Mouse (Mus musculus): Measurements from ENCODE around the gene Prickle1. TPM values are rescaled to one million over a fixed set of nuclear protein-coding genes. Genes with fewer than 3 reads are reported as not detected.

Gene Prickle1
- polyA plus RNA-seq, 1 experiment from 2014 or later: 18.1 TPM

DNA sequence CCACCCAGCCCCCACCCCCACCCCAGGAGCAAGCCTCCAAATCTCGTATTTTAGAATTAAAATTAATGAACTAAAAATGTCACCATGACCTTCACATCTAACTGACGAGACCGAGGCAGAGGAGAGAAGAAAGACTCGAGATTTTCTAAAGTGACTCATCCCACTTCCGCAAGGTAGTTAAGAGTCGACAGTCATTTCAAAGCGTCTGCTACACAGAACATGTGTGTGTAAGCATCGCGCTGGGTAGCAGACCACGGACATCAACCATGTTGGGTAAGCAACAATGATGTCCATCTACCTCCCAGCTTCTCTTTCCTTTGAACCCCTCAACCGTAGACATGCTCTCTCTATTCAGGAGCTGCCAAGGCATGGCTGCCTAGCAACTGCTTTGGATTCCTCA, 12.6 kb downstream of the Prickle1 start:
- Histone ChIP-seq H3K27ac (ENCODE audit: low read length) (no peak overlapping the region), H3K4me3 (ENCODE audit: low read length) (no peak overlapping the region), H3K4me1 (ENCODE audit: control insufficient read depth, insufficient read depth, low read length) (0 out of 2 replicates have a peak, but pooled peaks cover 2% of the 10 kb centered on the region), H3K27me3 (replicated peaks; ENCODE audit: control insufficient read depth, insufficient read depth, low read length) (no peaks in the 10 kb centered on the region), H3K9ac (ENCODE audit: low read depth, low read length) (no peak overlapping the region), H3K9me3 (ENCODE audit: control insufficient read depth, low read length) (no peaks in the 10 kb centered on the region), H3K4me2 (ENCODE audit: low read depth, low read length) (no peak overlapping the region), H3K36me3 (ENCODE audit: control insufficient read depth, insufficient read depth, low read length) (0 out of 2 replicates have a peak, but pooled peaks cover under 1% of the 10 kb centered on the region)
- 92% methylated on average over 11 of the region's 11 CpGs for WGBS
- ATAC-seq: no peak

DNA sequence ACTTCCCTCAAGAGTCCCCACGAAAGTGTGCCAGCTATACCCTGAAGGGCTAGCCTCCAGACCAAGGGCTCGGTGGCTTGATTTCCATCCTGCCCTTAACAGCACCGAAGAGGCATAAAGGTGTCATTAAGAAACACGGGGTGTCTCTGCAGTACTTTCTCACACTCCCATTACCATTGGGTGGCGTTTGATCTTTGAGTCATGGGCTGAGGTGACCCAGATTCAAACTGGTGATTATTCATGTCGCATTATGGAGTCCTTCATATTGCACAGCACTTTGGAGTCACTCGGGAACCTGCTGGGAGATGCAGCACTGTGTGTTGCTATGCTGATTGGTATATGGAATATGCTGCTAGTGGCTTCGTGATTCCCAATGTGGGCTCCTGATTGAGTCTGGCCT, 14.0 kb downstream of the Prickle1 start:
- Histone ChIP-seq H3K9me3 (ENCODE audit: control insufficient read depth, low read length) (no peaks in the 10 kb centered on the region), H3K27me3 (replicated peaks; ENCODE audit: control insufficient read depth, insufficient read depth, low read length) (no peaks in the 10 kb centered on the region), H3K4me2 (ENCODE audit: low read depth, low read length) (no peak overlapping the region), H3K9ac (ENCODE audit: low read depth, low read length) (no peak overlapping the region), H3K4me3 (ENCODE audit: low read length) (no peak overlapping the region), H3K4me1 (ENCODE audit: control insufficient read depth, insufficient read depth, low read length) (0 out of 2 replicates have a peak, but pooled peaks cover 2% of the 10 kb centered on the region), H3K36me3 (ENCODE audit: control insufficient read depth, insufficient read depth, low read length) (0 out of 2 replicates have a peak, but pooled peaks cover 2% of the 10 kb centered on the region), H3K27ac (ENCODE audit: low read length) (no peak overlapping the region)
- WGBS: 87% methylated on average over 8 of the region's 8 CpGs
- no peak for ATAC-seq

DNA sequence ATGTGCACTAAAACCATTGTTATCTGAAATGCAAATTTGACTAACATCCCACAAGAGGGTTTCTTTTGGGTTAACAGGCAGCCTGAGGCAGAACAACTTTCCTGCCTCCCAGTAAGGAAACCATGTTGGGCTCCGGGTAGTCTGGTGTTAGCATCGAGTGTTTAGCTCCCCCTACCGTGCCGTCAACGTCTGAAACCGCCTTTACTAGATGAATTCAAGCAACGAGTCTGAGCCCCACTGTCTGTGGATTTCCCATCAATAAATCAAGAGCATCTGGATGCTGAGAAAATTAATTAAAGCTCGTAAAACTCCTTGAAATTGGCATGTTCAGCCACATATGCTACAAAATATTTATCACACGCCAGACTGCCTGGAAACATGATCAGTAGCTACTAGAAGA, 15.8 kb downstream of the Prickle1 start:
- Histone ChIP-seq H3K36me3 (ENCODE audit: control insufficient read depth, insufficient read depth, low read length) (0 out of 2 replicates have a peak, but pooled peaks cover 2% of the 10 kb centered on the region), H3K9ac (ENCODE audit: low read depth, low read length) (no peak overlapping the region), H3K4me2 (ENCODE audit: low read depth, low read length) (no peak overlapping the region), H3K4me1 (ENCODE audit: control insufficient read depth, insufficient read depth, low read length) (peaks cover 9% of the 10 kb centered on the region), H3K27me3 (replicated peaks; ENCODE audit: control insufficient read depth, insufficient read depth, low read length) (no peaks in the 10 kb centered on the region), H3K27ac (ENCODE audit: low read length) (no peak overlapping the region), H3K4me3 (ENCODE audit: low read length) (no peak overlapping the region), H3K9me3 (ENCODE audit: control insufficient read depth, low read length) (no peaks in the 10 kb centered on the region)
- no peak for ATAC-seq
- WGBS: 51% methylated on average over 9 of the region's 9 CpGs

DNA sequence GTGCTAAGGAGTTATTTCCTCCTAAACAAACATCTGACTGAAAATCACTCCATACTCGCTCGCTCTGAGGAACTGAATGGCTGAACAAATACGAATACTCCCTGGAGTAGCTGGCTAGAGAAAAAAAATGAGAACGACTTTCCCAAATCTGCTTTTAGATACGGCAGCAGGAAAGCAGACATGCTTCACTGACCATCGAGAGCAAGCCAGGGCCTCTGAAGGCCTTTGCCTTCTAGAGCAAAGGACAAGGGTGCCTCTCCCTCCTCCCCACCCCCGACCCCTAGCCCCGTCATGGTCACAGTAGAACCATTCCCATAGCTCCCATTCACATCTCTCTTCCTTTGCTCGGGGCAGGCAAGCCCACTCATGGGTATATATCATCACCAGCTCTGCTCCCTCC, 16.6 kb downstream of the Prickle1 start:
- no peak for ATAC-seq
- 88% methylated on average over 9 of the region's 9 CpGs for WGBS

DNA sequence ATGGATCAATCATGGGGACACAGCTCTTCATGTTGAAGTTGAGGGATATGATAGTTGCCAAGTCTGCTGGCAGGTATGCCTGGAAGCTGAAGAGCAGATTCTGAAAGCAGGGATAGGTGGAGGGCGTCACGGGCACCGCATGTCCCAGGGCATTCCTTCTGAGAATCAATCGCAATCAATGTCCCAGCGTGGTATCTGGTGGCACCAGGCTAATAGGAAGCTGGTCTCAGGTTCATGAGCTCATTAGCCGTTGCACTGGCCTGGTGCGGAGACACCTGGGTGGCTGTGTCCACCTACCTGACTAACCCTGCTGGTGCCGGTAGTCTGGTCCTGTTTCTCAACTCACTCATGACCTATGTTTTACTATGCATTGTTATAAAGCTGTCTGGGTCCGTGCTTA, 19.3 kb downstream of the Prickle1 start:
- no peak overlapping the region for H3K9ac ChIP-seq (ENCODE audit: low read depth, low read length)
- H3K27ac ChIP-seq (ENCODE audit: low read length): no peak overlapping the region
- 78% methylated on average over 9 of the region's 9 CpGs for WGBS
- H3K9me3 ChIP-seq (ENCODE audit: control insufficient read depth, low read length): no peaks in the 10 kb centered on the region
- peaks cover 6% of the 10 kb centered on the region for H3K4me1 ChIP-seq (ENCODE audit: control insufficient read depth, insufficient read depth, low read length)
- no peak overlapping the region for H3K4me2 ChIP-seq (ENCODE audit: low read depth, low read length)
- H3K27me3 ChIP-seq (replicated peaks; ENCODE audit: control insufficient read depth, insufficient read depth, low read length): no peaks in the 10 kb centered on the region
- H3K4me3 ChIP-seq (ENCODE audit: low read length): no peak overlapping the region
- H3K36me3 ChIP-seq (ENCODE audit: control insufficient read depth, insufficient read depth, low read length): 0 out of 2 replicates have a peak, but pooled peaks cover 2% of the 10 kb centered on the region
- peak; percentile 24; the same call in 1 of the 2 replicates for ATAC-seq

More for the DNA sequence above, 16.6 kb downstream of the Prickle1 start:
- no peak overlapping the region for H3K4me3 ChIP-seq (ENCODE audit: low read length)
- no peaks in the 10 kb centered on the region for H3K9me3 ChIP-seq (ENCODE audit: control insufficient read depth, low read length)
- H3K27me3 ChIP-seq (replicated peaks; ENCODE audit: control insufficient read depth, insufficient read depth, low read length): no peaks in the 10 kb centered on the region
- no peak overlapping the region for H3K27ac ChIP-seq (ENCODE audit: low read length)
- H3K36me3 ChIP-seq (ENCODE audit: control insufficient read depth, insufficient read depth, low read length): 0 out of 2 replicates have a peak, but pooled peaks cover 2% of the 10 kb centered on the region
- H3K4me2 ChIP-seq (ENCODE audit: low read depth, low read length): no peak overlapping the region
- peaks cover 9% of the 10 kb centered on the region for H3K4me1 ChIP-seq (ENCODE audit: control insufficient read depth, insufficient read depth, low read length)
- H3K9ac ChIP-seq (ENCODE audit: low read depth, low read length): no peak overlapping the region

DNA sequence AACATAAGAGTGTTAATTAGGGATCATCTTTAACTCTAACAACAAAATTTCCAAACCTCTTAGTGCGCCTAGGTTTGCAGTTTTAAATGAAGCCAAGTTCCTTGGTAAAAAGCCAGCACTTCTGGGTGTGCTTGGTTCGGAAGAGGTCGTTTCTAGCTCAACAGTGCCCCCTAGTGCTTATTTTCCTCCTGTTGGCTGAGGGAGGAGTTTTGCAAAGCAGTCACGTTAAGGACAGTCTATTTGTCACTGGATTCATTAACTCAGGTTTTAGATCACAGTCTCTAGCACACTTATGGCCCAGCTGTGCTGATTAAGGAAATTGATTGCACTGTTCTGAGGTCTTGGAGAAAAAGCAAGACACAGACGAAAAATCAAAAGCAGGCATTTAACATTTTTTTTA, 19.8 kb downstream of the Prickle1 start:
- Histone ChIP-seq H3K9ac (ENCODE audit: low read depth, low read length) (no peak overlapping the region), H3K36me3 (ENCODE audit: control insufficient read depth, insufficient read depth, low read length) (0 out of 2 replicates have a peak, but pooled peaks cover 2% of the 10 kb centered on the region), H3K9me3 (ENCODE audit: control insufficient read depth, low read length) (no peaks in the 10 kb centered on the region), H3K4me3 (ENCODE audit: low read length) (no peak overlapping the region), H3K4me2 (ENCODE audit: low read depth, low read length) (no peak overlapping the region), H3K4me1 (ENCODE audit: control insufficient read depth, insufficient read depth, low read length) (peaks cover 6% of the 10 kb centered on the region), H3K27ac (ENCODE audit: low read length) (no peak overlapping the region), H3K27me3 (replicated peaks; ENCODE audit: control insufficient read depth, insufficient read depth, low read length) (no peaks in the 10 kb centered on the region)
- 12% methylated on average over 5 of the region's 5 CpGs for WGBS
- peak; percentile 76 for ATAC-seq

DNA sequence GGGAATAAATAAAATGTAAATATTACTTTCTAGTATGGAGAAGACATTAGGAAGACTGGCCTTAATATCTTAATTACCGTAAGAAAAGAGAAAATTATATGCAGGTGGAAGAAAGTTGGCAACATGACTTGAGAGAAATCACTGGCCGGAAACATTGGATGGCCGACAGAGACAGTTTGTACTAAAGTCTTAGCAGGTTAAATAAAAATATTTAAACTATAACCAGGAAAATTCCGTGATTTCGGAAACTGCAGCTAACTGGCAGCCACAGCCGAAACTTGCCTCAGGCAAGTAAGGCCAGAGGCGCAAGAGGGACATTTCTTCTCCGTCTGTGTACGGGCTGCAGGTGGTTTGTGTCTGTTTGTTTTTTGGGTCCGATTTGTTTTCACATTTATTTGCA, 22.8 kb downstream of the Prickle1 start:
- Histone ChIP-seq H3K27me3 (replicated peaks; ENCODE audit: control insufficient read depth, insufficient read depth, low read length) (no peaks in the 10 kb centered on the region), H3K4me1 (ENCODE audit: control insufficient read depth, insufficient read depth, low read length) (peaks cover 6% of the 10 kb centered on the region), H3K4me3 (ENCODE audit: low read length) (no peak overlapping the region), H3K36me3 (ENCODE audit: control insufficient read depth, insufficient read depth, low read length) (no peaks in the 10 kb centered on the region), H3K9me3 (ENCODE audit: control insufficient read depth, low read length) (no peaks in the 10 kb centered on the region), H3K27ac (ENCODE audit: low read length) (no peak overlapping the region), H3K9ac (ENCODE audit: low read depth, low read length) (no peak overlapping the region), H3K4me2 (ENCODE audit: low read depth, low read length) (no peak overlapping the region)
- ATAC-seq: no peak
- WGBS: 89% methylated on average over 10 of the region's 10 CpGs

DNA sequence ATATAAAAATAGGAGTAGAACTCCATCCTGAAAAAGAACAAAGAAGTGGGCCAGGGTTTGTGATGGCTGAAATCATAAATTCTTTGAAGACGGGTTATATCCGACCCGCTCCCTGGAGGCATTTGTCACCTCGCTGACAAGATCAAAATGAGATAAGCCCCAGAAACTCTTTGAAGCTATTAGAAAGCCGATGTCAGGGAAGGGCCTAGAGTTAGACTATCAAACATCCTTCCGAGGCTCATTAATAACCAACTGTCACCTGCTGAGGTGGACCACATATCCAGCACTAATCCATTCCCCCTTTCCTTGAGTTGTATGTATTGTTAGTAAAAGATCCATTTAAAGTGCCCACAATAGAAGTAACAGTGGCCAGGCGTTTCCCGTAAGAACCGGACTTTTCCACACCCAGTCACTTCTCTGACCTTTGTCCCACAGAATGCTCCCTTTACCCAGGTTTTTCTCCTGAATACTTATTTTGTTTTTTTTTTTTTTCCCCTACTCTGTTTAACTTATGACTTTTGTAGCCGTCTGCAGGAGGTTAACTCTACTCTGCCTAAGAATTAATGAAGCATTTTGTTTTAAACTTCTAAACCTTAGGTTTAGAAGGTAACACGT, 24.7 kb downstream of the Prickle1 start:
- no peak overlapping the region for H3K4me2 ChIP-seq (ENCODE audit: low read depth, low read length)
- no peaks in the 10 kb centered on the region for H3K9me3 ChIP-seq (ENCODE audit: control insufficient read depth, low read length)
- no peak overlapping the region for H3K27ac ChIP-seq (ENCODE audit: low read length)
- H3K9ac ChIP-seq (ENCODE audit: low read depth, low read length): no peak overlapping the region
- no peaks in the 10 kb centered on the region for H3K27me3 ChIP-seq (replicated peaks; ENCODE audit: control insufficient read depth, insufficient read depth, low read length)
- 0 out of 2 replicates have a peak, but pooled peaks have one; percentile 19 for ATAC-seq
- H3K4me1 ChIP-seq (ENCODE audit: control insufficient read depth, insufficient read depth, low read length): peaks cover 4% of the 10 kb centered on the region
- WGBS: 63% methylated on average over 11 of the region's 11 CpGs
- H3K4me3 ChIP-seq (ENCODE audit: low read length): no peak overlapping the region
- no peaks in the 10 kb centered on the region for H3K36me3 ChIP-seq (ENCODE audit: control insufficient read depth, insufficient read depth, low read length)

DNA sequence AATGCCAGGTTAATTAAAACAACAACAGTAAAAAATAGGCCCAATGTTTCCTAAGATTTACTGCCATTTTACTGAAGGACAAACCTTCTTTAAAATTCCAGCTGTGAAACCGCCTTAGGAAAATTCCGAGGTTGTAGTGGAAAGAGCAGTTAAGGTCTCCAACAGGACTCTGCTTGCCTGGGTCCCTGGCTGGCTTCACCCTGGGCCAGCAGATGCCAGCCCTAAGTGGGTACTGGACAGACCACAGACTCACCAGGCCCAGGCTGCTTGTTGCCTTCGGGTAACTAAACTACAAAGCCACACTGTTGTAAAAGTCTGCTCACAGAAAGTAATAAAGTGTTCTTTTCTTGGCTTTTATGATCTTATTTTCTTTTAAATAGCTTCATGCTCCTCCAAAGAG, 26.8 kb downstream of the Prickle1 start:
- 56% methylated on average over 3 of the region's 3 CpGs for WGBS

More for the DNA sequence above, 26.8 kb downstream of the Prickle1 start:
- ATAC-seq: no peak
- Histone ChIP-seq H3K36me3 (ENCODE audit: control insufficient read depth, insufficient read depth, low read length) (no peaks in the 10 kb centered on the region), H3K27ac (ENCODE audit: low read length) (no peak overlapping the region), H3K4me2 (ENCODE audit: low read depth, low read length) (no peak overlapping the region), H3K4me3 (ENCODE audit: low read length) (no peak overlapping the region), H3K9ac (ENCODE audit: low read depth, low read length) (no peak overlapping the region), H3K9me3 (ENCODE audit: control insufficient read depth, low read length) (no peaks in the 10 kb centered on the region), H3K4me1 (ENCODE audit: control insufficient read depth, insufficient read depth, low read length) (0 out of 2 replicates have a peak, but pooled peaks cover 3% of the 10 kb centered on the region), H3K27me3 (replicated peaks; ENCODE audit: control insufficient read depth, insufficient read depth, low read length) (no peaks in the 10 kb centered on the region)

Measured in intestine, embryonic 16.5 days (tissue).